Mouse (Mus musculus): Measurements from ENCODE around the gene Dyrk1b.
A peak's percentile ranks its signal among the peaks of the same experiment; 100 is the strongest.

DNA sequence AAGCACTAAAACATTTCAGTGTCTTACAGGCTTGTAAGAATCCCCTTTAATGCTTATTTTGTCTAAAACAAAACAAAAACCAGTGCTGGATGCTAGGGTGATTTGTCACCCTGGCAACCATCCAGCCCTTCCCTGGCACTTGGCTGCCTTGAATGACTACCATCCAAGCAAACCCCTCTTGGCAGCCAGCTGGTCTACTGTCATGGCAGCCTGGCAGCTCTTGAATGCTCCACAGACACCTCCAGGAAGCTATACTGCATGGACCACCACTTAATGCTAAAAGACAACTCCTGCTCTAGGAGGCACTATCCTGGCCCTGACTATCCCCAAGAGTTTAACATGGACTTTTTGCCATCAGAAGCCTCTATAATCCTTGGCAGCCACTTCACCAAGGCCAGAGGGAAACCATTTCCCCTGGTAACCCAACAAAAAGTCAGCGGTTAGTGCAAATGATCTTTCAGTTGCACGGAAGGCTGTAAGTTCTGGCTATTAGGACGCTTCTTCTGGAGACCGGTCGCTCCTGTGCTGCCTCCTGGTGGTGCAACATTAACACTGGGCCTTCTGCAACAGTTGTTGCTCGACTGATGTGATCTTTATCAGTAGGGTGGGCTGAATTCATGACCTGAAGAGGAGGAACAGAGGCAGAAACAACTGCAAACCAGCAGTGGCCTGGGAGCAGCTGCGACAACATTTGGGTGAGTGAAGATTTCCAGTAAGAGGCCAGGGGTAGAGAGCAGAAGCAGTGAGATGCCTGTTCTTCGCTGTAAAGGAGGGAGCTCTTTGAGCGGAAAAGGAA is 10.8 kb upstream of the Dyrk1b start:
- TF ChIP-seq POLR2A (IDR thresholded peaks at IDR 0.05; ENCODE audit: control insufficient read depth, low read depth, low read length) (no peak), CTCF (IDR thresholded peaks at IDR 0.05; ENCODE audit: control insufficient read depth, insufficient read depth, insufficient replicate concordance, low read depth, low read length) (peak; percentile 58; the same call in 1 of the 2 replicates)

Measured in testis, adult 2 months (tissue).